Mouse (Mus musculus) midbrain, embryonic 11.5 days (tissue): Measurements from ENCODE around the gene Gm9936. TPM values are rescaled to one million over a fixed set of nuclear protein-coding genes. Genes with fewer than 3 reads are reported as not detected.
"Not testable (repeated sequence)": the region's sequence is repeated elsewhere in the genome, so short reads cannot be mapped to it uniquely, and the experiment has no call there.

Experiments
- ATAC-seq: fragments of 200-750 bp; cut with Nextera tagmentation; 2 replicates; pipeline ENCODE4 v1.8.0; 2017; ENCODE audit warnings: moderate TSS enrichment, moderate library complexity; ENCODE audit not compliant: low FRiP score
- DNase-seq: peaks from one replicate; pipeline ENCODE4 v3.0.0; 2015; ENCODE audit warnings: low spot score; ENCODE audit errors: missing footprints
- H3K27ac ChIP-seq: fragments of 300-500 bp; sonication (generic); 2 replicates; pipeline ENCODE4 v1.5.1; 2014; ENCODE audit warnings: low read depth, low read length
- H3K27me3 ChIP-seq: fragments of 300-500 bp; sonication (generic); 2 replicates; pipeline ENCODE4 v1.6.1; 2014; ENCODE audit warnings: mild to moderate bottlenecking, low read length, moderate library complexity, mixed read lengths; ENCODE audit not compliant: control insufficient read depth, insufficient read depth
- H3K36me3 ChIP-seq: fragments of 300-500 bp; sonication (generic); 2 replicates; pipeline ENCODE4 v1.6.1; 2014; ENCODE audit warnings: mild to moderate bottlenecking, low read length, moderate library complexity, mixed read lengths; ENCODE audit not compliant: control insufficient read depth, insufficient read depth
- H3K4me1 ChIP-seq: fragments of 300-500 bp; sonication (generic); 2 replicates; pipeline ENCODE4 v1.6.1; 2014; ENCODE audit warnings: low read length; ENCODE audit not compliant: control insufficient read depth, insufficient read depth
- H3K4me2 ChIP-seq: fragments of 300-500 bp; sonication (generic); 2 replicates; pipeline ENCODE4 v1.6.1; 2014; ENCODE audit warnings: mild to moderate bottlenecking, moderate library complexity
- H3K4me3 ChIP-seq: fragments of 300-500 bp; sonication (generic); 2 replicates; pipeline ENCODE4 v1.5.1; 2014; ENCODE audit warnings: low read depth, low read length
- H3K9ac ChIP-seq: fragments of 300-500 bp; sonication (generic); 2 replicates; pipeline ENCODE4 v1.6.1; 2014; ENCODE audit warnings: low read length
- H3K9me3 ChIP-seq: fragments of 300-500 bp; sonication (generic); 2 replicates; pipeline ENCODE4 v1.6.1; 2016; ENCODE audit warnings: low read length; ENCODE audit not compliant: control insufficient read depth
- WGBS: fragments of 180-500 bp; shearing (Covaris S2); extraction: QIAGEN DNeasy Blood & Tissue Kit; methylation state at CpG from one replicate; pipeline ENCODE4 v1.1.7; 2014; 5-methylcytosine and 5-hydroxymethylcytosine counted together
- polyA plus RNA-seq: library from polyadenylated mRNA; unstranded; fragments of >200 nt; fragmentation: Nextera tagmentation; extraction: Ambion mirVana; gene quantifications from 2 replicates; pipeline ENCODE4 v1.2.1, GENCODE M21; 2014

Gm9936 gene
- polyA plus RNA-seq, 1 experiment from 2014 or later: 0.56 TPM

GRCm38 (mm10) chr5:114853364-114853763 is 5.1 kb downstream of the Gm9936 start, which contains the start of gene 4930519G04Rik:
Gene 4930519G04Rik (plus strand): TSS chr5:114853664.
- not testable (repeated sequence) for H3K27ac ChIP-seq, H3K9ac ChIP-seq, DNase-seq, H3K9me3 ChIP-seq, H3K4me2 ChIP-seq, H3K4me3 ChIP-seq, H3K36me3 ChIP-seq, ATAC-seq, H3K27me3 ChIP-seq, H3K4me1 ChIP-seq
- WGBS: 76% methylated on average over 3 of the region's 5 CpGs

GRCm38 (mm10) chr5:114851565-114852236 is 6.8 kb downstream of the Gm9936 start:
- Histone ChIP-seq H3K27me3 (no peaks in the 10 kb centered on the region), H3K27ac (no peak overlapping the region), H3K9me3 (no peaks in the 10 kb centered on the region), H3K9ac (no peak overlapping the region), H3K4me3 (no peak overlapping the region), H3K4me1 (no peaks in the 10 kb centered on the region), H3K4me2 (no peak overlapping the region), H3K36me3 (no peaks in the 10 kb centered on the region)
- WGBS: 83% methylated on average over 20 of the region's 20 CpGs
- DNase-seq: no peak
- no peak for ATAC-seq

GRCm38 (mm10) chr5:114844371-114844770 is 14.1 kb downstream of the Gm9936 start:
- not testable (repeated sequence) for H3K27me3 ChIP-seq, DNase-seq, H3K36me3 ChIP-seq, H3K4me3 ChIP-seq, H3K4me1 ChIP-seq, H3K9ac ChIP-seq, H3K27ac ChIP-seq, H3K4me2 ChIP-seq, ATAC-seq, H3K9me3 ChIP-seq
- WGBS: 80% methylated on average over 2 of the region's 2 CpGs

GRCm38 (mm10) chr5:114842674-114843073 is 15.8 kb downstream of the Gm9936 start:
- H3K4me2 ChIP-seq: no peak overlapping the region
- DNase-seq: no peak
- ATAC-seq: no peak
- H3K36me3 ChIP-seq: no peaks in the 10 kb centered on the region
- H3K27ac ChIP-seq: no peak overlapping the region
- H3K4me1 ChIP-seq: no peaks in the 10 kb centered on the region
- no peaks in the 10 kb centered on the region for H3K27me3 ChIP-seq
- H3K4me3 ChIP-seq: no peak overlapping the region
- no peaks in the 10 kb centered on the region for H3K9me3 ChIP-seq
- 69% methylated on average over 5 of the region's 5 CpGs for WGBS
- H3K9ac ChIP-seq: no peak overlapping the region

GRCm38 (mm10) chr5:114842155-114842554 is 16.3 kb downstream of the Gm9936 start:
- DNase-seq, H3K27ac ChIP-seq, ATAC-seq, H3K9ac ChIP-seq, H3K4me3 ChIP-seq, H3K27me3 ChIP-seq, H3K4me2 ChIP-seq, H3K9me3 ChIP-seq, H3K4me1 ChIP-seq, H3K36me3 ChIP-seq: not testable (repeated sequence)
- 67% methylated on average over 3 of the region's 3 CpGs for WGBS

GRCm38 (mm10) chr5:114840481-114840880 is 18.0 kb downstream of the Gm9936 start:
- WGBS: 79% methylated on average over 5 of the region's 5 CpGs
- not testable (repeated sequence) for DNase-seq, H3K36me3 ChIP-seq, H3K9ac ChIP-seq, ATAC-seq, H3K4me2 ChIP-seq, H3K9me3 ChIP-seq, H3K27me3 ChIP-seq, H3K4me3 ChIP-seq, H3K27ac ChIP-seq, H3K4me1 ChIP-seq

GRCm38 (mm10) chr5:114836886-114837285 is 21.6 kb downstream of the Gm9936 start:
- DNase-seq (no peak), ATAC-seq (no peak)
- no peaks in the 10 kb centered on the region for H3K36me3 ChIP-seq
- no peaks in the 10 kb centered on the region for H3K9me3 ChIP-seq
- no peaks in the 10 kb centered on the region for H3K27me3 ChIP-seq
- H3K27ac ChIP-seq: no peak overlapping the region
- H3K4me1 ChIP-seq: no peaks in the 10 kb centered on the region
- no peak overlapping the region for H3K9ac ChIP-seq
- H3K4me2 ChIP-seq: no peak overlapping the region
- H3K4me3 ChIP-seq: no peak overlapping the region
- 73% methylated on average over 12 of the region's 12 CpGs for WGBS

GRCm38 (mm10) chr5:114829740-114830139 is 28.7 kb downstream of the Gm9936 start:
- ATAC-seq (no peak), DNase-seq (no peak)
- Histone ChIP-seq H3K4me3 (no peak overlapping the region), H3K4me1 (no peaks in the 10 kb centered on the region), H3K27ac (no peak overlapping the region), H3K9me3 (no peaks in the 10 kb centered on the region), H3K9ac (no peak overlapping the region), H3K36me3 (no peaks in the 10 kb centered on the region), H3K27me3 (no peaks in the 10 kb centered on the region), H3K4me2 (no peak overlapping the region)
- 67% methylated on average over 3 of the region's 3 CpGs for WGBS

- WGBS: 94% methylated on average over 12 of the region's 12 CpGs
- H3K4me2 ChIP-seq: no peak overlapping the region
- H3K9ac ChIP-seq: no peak overlapping the region
- H3K27ac ChIP-seq: no peak overlapping the region
- no peak overlapping the region for H3K4me3 ChIP-seq
- DNase-seq: no peak
- H3K4me1 ChIP-seq: no peaks in the 10 kb centered on the region
- no peak for ATAC-seq
- H3K36me3 ChIP-seq: no peaks in the 10 kb centered on the region
- H3K27me3 ChIP-seq: no peaks in the 10 kb centered on the region
- H3K9me3 ChIP-seq: no peaks in the 10 kb centered on the region
Observed at GRCm38 (mm10) chr5:114827427-114827826, 31.1 kb downstream of the Gm9936 start.
